Mouse (Mus musculus): ENCODE results near the gene Tmem164.

Gene Tmem164

DNA sequence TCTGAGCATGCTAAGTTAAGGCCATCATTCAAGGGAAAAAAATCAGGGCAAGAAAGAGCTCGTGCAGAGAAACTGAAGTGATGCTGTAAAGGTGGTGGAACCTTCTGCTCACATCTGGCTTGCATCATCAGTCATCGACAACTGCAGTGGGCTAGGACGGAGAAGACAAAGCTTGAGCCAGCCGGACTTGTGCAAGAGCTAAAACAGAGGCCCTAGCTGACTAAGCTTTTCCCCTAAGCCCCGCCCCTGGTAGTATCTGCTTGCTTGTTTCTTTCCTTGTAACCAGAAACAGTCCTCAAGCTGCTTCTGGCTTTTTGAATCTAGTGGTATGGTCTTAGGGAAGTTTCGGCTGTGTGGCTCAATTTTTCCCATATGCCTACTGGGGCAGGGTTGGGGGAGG is 56.5 kb downstream of the Tmem164 start:
- DNase-seq (ENCODE audit: low read depth in 2 of 2, low spot score in 2 of 2), result no peak

DNA sequence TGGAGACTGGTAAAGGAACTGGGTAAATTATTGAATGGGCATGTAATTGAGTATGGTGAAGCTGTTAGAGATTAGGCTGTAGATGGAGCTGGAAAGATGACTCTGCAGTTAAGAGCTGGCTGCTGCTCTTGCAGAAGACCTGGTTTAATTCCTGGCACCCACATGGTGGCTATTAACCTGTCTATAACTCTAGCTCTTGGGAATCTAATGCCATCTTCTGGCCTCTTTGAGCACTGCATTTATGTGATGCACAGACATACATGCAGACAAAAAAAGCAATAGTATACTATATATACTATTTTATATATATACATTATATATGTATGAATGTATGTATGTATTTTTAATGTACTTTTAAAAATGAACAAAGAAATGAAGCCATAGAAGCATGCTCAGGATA is 66.2 kb downstream of the Tmem164 start:
- DNase-seq (ENCODE audit: low read depth in 2 of 2, low spot score in 2 of 2), result no peak

DNA sequence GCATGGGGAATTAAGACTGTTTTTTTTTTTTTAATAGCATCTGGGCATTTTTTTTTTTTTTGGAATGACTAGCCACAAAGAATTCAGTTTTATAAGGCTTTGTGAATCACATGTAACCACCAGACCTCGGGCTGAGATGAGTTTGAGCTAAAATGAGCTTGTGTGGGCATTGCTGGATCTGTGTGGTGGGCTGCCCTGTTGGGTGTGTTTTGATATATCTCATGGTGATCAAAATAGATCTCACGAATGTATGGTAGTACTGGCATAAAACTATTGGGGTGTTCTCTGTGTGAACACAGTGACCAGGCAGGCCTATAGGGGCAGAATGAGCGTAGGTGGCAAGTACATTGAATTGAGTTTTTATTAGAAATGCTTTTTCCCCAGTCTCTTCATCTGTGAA is 67.4 kb downstream of the Tmem164 start:
- no peak for DNase-seq (ENCODE audit: low read depth in 2 of 2, low spot score in 2 of 2)

DNA sequence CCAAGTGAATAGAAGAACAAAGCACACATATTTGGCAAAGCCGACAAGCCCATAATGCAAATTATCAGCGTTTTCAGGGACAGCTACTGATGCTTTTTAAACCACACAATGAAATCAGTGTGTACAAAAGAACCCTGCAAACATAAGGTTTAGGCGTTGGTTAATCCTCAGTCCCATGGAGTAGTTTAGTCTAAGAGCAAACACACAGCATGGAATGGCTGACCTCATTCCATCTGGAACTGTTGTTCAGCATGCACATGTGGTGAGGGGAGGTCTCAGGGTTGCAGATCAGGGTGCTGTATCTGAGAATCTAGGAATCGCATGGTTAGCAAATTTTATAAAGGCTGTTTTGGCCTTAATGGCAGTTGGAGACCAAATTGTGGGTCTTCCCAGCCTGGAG is 69.6 kb downstream of the Tmem164 start:
- no peak for DNase-seq (ENCODE audit: low read depth in 2 of 2, low spot score in 2 of 2)

DNA sequence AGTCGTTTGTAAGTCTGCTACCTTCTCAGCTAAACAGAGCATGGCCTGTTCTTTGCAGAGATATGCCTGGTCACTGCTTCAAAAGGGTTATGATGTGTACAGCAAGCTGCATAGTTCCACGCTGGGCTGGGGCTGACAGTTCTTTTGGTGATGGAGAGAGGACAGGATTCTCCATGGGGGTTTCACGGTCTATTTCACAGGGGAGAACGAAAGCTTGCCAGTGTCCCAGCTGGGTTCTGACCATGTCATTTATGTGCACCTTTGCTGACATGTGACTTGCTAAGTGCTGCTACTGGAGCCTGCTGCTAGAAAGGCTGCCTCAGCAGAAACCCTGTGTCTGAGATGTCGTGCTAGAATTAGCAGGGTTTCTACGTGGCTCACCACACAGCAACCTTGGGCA is 74.3 kb downstream of the Tmem164 start:
- no peak for DNase-seq (ENCODE audit: low read depth in 2 of 2, low spot score in 2 of 2)

GRCm38 (mm10) chrX:142760415-142760814 is 79.2 kb downstream of the Tmem164 start:
- no peak for DNase-seq (ENCODE audit: low read depth in 2 of 2, low spot score in 2 of 2)

- no peak for DNase-seq (ENCODE audit: low read depth in 2 of 2, low spot score in 2 of 2)
Observed at GRCm38 (mm10) chrX:142763337-142763736, 82.1 kb downstream of the Tmem164 start.

GRCm38 (mm10) chrX:142769698-142770097 is 88.5 kb downstream of the Tmem164 start:
- no peak for DNase-seq (ENCODE audit: low read depth in 2 of 2, low spot score in 2 of 2)

GRCm38 (mm10) chrX:142773658-142774057 is 92.5 kb downstream of the Tmem164 start:
- DNase-seq (ENCODE audit: low read depth in 2 of 2, low spot score in 2 of 2), result no peak

DNA sequence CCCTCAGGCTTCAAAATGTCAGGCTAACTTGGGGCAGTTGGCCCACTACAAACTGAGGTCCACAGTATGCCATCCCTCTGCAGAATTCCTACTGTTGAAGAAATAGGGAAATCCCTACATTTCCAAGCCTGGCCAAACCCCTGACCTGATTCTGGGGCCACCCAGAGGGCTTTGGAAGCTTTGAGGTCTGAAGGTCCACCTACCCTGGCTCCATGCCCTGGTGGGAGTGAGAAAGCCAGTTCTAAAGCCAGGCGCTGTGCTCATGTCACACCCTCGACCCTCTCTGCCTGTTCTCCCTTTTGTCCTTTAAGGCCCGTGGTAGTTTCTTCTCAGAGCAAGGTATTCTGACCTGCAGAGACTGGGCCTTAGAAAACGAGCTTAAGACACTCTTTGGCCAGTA is 94.9 kb downstream of the Tmem164 start:
- no peak for DNase-seq (ENCODE audit: low read depth in 2 of 2, low spot score in 2 of 2)

GRCm38 (mm10) chrX:142778638-142779037 is 97.4 kb downstream of the Tmem164 start:
- no peak for DNase-seq (ENCODE audit: low read depth in 2 of 2, low spot score in 2 of 2)

- DNase-seq (ENCODE audit: low read depth in 2 of 2, low spot score in 2 of 2), result no peak
Observed at GRCm38 (mm10) chrX:142786160-142787052, 105.2 kb downstream of the Tmem164 start.

GRCm38 (mm10) chrX:142792185-142792584 is 111.0 kb downstream of the Tmem164 start:
- DNase-seq (ENCODE audit: low read depth in 2 of 2, low spot score in 2 of 2), result no peak

DNA sequence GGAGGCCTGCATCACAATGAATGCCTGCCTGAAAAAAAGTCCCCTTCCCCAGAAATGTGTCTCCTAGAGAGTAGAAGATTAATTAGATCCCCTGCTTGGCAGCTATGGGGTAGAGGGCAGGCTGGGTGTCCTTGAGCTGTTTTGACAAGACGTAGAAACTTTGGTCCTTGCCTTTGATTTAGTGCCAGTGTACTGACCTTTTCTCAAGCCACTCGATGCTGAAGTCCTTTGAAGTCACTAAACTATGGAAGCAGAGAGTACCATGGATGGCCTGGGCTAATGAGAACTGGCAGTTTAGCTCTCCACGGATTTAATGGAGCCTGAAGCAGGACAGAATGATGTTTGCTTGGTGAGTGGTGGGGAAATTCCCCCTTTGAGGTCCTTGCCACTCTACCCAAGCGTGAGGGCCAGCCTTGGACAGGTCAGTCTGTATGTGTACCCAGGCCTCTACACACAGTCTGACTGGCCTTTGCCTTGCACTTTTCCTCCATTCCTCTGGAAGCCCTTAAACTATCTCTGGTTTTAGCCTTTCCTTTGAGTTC is 112.9 kb downstream of the Tmem164 start:
- no peak for DNase-seq (ENCODE audit: low read depth in 2 of 2, low spot score in 2 of 2)

DNA sequence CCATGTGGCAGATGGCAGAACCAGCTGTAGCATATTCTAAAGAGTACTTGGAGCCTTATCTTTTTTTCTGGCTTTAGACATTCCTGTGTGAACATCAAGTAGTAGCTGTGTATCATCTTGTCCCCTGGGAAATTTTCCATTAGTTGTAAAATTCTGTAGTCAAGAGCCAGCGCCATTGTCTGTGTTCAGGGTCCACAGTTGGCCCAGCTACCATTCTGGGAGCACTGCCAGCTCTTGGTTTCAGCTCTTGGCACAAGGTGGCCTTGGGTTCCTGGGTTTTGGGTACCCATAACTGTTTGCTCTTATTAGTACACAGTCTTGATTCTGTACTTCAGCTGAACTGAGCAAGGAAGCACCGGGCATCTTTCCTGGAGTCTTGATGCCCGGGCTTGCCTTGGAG is 123.4 kb downstream of the Tmem164 start:
- DNase-seq (ENCODE audit: low read depth in 2 of 2, low spot score in 2 of 2), result no peak

- no peak for DNase-seq (ENCODE audit: low read depth in 2 of 2, low spot score in 2 of 2)
Observed at GRCm38 (mm10) chrX:142806126-142806525, 124.9 kb downstream of the Tmem164 start.

DNA sequence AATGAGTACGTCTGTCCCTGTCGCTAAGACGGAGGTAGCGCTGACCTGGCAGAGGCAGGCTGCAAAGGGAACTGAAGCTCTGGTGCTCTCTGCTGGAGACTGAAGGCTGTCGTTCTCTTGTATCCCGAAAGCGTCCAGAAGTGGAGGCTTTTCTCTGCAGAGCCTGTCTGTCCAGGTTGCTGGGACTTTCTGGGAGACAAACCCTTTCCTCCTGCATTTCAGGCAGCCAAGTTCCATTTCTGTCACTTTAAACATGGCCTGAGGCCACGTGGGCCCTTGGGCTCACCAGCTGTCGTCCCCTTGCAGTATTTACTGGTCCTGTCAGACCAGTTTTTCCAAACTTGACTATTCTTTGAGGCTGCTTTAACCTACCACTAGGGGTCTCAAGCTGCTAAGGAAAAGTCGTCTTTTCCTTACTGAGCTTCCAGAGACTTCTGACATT is 125.4 kb downstream of the Tmem164 start:
- DNase-seq (ENCODE audit: low read depth in 2 of 2, low spot score in 2 of 2), result no peak

DNA sequence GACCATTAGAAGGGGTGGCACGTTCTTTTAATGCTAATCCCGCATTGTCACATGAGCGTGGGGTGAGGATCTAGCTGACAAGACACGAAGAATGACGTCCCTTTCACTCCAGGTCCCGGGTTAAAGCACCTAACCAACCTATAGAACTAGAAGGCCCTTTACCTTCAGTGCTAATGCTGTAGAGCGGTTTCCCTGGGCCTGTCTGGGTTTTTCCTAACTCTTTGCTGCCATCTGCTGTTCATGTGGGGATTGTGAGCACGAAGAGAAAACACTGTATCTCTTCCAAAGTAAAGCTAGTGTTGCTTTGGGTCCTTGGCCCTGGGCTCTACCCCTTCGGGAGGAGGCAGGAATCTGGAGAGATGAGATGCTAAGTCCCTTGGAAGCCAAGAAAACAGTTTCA is 127.2 kb downstream of the Tmem164 start:
- DNase-seq (ENCODE audit: low read depth in 2 of 2, low spot score in 2 of 2), result peak; percentile 22 to 33

DNA sequence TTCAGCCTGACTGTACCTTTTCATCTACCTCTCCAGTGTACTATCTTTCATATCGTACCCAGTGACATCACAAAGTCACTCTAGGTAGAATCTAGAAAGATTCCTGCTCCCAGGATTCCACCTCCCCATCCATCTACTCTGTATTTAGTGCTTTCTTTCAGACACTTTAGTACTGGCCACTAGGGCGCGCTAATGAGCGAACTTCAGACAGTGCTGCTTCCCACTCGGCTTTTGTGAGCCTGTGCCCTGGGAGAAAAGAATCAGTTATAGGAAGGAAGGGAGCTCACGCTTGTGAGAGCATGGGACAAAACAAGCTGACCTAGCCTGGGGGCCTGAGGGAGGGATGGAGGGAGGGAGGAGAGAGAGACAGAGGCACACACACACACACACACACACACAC is 131.9 kb downstream of the Tmem164 start:
- DNase-seq (ENCODE audit: low read depth in 2 of 2, low spot score in 2 of 2), result no peak

DNA sequence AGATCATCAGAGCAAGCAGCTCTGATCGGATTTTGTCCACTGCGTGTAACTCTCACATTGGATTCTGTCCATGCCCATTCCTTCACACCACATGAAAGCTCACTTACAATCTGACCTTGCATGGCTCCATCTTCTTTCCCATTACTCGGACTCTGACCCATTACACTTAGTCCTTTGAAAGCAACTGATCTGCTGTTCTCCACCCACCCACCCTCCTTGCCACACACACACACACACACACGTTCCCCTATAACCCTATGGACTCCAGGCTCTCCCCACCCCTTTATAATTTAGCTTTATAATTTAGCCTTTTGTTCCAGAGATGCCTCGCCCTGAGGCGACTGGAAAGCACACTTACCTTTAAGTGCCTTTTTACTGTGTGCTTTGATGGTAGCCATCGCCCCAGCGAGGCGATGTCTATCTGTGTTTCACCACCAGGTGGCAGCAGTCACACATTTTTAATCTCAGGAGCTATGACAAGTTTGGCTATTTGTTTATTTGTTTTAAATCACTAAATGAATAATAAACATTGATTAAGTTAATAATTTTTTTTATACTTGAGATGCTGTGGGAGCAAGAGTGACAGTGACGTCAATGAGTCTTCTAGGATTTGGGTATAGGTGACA is 137.0 kb downstream of the Tmem164 start:
- DNase-seq (ENCODE audit: low read depth in 2 of 2, low spot score in 2 of 2), result peak; percentile 6 to 38

- DNase-seq (ENCODE audit: low read depth in 2 of 2, low spot score in 2 of 2), result no peak
Observed at GRCm38 (mm10) chrX:142821239-142821638, 140.0 kb downstream of the Tmem164 start.

DNA sequence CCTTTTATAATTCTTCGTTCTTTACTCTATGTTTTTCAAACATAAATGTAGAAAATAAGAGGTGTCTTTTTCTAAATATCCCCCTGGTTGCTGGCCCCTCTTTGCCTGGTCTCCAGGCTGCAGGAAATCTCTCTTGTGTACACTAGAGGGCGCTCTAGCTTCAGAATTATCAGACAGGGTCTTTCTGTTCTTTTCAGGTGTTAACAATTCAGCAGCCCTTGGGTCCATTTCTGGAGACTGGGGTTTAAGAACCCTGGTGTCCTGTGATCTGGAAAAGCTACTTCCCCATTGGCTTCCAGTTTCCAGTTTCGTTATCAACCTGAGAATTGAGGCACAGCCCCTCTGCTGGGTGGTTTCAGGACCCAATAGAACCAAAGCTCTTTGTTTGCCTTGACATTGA is 140.6 kb downstream of the Tmem164 start:
- peak; percentile 6 to 23 for DNase-seq (ENCODE audit: low read depth in 2 of 2, low spot score in 2 of 2)
